Mouse (Mus musculus) T-cell, adult 2 months (primary cell): ENCODE results near the gene Fam111a.

Experiments used
- DNase-seq: peaks from one replicate; pipeline ENCODE4 v3.0.0; 2022; ENCODE audit warnings: low spot score

Gene Fam111a

GRCm38 (mm10) chr19:12564197-12564596 is 18.7 kb downstream of the Fam111a start:
- no peak for DNase-seq

DNA sequence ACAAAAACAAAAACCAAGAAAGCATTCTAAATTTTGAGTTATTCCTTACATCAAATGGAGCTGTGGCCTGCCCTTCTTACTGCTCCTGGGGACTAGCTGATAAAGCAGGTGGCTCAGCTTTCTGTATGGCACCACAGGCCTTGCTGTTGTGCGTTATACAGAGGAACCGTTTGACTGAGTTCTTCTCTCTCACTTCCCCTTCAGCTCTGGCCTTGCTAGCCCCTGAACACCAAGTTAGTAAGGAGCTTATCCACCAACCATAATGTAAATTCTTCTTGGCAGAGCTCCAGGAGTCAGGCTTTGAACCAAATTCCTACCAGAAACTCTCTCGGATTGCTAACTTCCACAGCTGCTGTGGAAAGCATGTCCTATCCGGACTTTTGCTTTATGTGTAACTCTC is 21.5 kb downstream of the Fam111a start:
- DNase-seq = no peak

DNA sequence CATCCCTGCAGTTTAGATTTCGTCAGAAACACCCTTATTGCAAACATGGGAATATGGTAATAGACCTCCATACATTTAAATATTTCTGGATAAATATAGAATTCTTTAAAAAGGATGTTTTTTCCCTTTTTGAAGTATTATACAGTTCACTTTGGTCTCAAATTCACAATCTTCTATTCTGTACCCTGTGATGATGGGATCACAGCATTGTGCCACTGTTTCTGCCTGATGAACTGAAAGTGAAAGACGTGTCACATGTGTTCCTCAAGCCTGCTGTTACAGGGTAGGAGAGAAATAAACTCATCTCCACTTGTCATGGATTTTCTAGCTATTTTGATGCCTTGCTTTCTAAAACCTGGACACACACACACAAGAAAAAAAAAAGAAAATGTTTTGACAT is 25.3 kb downstream of the Fam111a start:
- no peak for DNase-seq

DNA sequence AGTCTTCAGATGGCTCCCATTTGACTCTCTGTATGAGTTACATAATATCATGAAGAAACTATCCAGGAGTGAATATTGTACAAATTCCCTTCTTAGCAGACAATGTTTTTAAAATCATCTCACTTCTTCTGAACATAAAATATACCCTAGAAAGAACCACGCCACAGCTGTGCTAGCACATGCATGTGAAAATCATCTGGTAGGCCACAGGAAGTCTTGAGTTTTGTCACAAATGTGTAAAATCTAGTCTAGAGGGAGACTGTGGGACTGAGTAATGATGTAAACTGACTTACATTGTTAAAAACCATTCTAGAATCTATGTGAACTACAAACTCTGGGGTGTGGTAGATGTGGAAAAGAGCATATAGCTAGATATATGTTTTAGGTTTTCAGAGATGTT is 26.1 kb downstream of the Fam111a start:
- DNase-seq = no peak

GRCm38 (mm10) chr19:12572614-12573265 is 27.2 kb downstream of the Fam111a start:
- no peak for DNase-seq

DNA sequence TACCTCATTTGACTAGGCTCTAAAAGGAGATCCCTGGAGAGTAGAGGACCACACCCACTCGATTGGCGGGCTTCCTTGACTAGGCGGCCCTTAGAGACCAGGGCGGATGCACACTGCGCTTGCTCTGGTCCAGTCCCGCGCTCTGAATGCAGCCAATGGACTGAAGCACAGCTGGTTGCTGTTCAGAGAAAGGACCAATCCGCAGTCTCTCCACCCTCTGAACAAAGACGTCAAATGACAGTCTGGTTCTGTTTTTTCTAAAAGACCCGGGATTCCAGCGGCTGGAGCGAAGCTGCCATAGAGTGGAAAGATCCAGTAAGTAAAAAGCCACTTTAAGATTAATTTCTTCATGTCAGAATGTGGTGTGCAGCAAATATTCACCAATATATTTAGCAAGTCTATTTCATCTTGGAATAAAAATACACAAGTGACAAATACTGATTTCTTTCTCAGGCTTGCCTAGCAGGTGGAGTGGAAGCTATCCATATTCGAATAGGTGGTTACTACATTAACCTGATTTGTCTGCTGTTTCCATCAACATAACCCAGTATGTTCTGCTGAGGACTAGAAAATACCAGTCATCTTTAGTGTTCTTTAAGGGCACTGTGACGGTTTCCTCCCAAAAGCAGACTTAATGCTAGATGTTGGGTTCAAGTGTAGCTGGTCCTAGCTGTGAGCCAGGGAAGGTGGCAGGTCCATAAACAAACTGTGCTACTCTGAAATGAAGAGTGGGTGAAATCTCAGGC is 27.9 kb downstream of the Fam111a start:
- DNase-seq = peak; percentile 83

DNA sequence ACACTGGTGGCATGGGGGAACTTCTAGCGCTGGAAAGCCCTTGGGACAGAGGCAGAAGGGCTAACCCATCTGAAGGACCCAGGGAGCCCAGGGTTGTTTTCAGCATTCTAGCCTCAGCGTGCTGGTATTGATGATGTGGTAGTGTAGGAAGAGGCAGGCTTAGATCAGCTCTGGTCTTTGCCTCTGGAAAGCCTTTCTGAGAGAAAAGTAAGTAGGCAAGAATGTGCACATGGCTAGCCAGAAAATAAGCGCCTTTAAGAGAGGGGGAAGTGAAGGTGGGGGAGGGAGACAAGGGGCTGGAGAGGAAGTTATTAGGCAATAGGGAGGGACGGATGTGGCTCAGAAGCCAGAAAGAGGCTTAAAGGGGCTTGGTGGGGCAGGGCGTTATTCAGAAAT is 28.5 kb downstream of the Fam111a start:
- peak; percentile 26 for DNase-seq

DNA sequence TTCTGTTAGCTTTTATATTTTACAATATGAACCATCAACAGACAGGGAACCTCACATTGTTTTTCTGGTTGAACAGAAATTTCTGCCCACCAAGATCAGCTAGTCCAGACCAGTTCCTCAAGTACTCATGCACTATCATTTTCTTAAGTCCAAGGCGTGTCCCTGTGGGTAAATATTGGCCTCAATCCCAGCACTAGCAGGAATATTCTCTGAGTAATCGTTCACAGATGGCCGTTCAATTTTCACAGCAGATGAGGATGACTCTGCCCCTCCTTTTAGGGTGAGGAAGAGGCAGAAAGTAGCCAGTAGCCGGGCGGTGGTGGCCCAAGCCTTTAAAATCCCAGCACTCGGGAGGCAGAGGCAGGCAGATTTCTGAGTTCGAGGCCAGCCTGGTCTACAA is 29.6 kb downstream of the Fam111a start:
- no peak for DNase-seq

DNA sequence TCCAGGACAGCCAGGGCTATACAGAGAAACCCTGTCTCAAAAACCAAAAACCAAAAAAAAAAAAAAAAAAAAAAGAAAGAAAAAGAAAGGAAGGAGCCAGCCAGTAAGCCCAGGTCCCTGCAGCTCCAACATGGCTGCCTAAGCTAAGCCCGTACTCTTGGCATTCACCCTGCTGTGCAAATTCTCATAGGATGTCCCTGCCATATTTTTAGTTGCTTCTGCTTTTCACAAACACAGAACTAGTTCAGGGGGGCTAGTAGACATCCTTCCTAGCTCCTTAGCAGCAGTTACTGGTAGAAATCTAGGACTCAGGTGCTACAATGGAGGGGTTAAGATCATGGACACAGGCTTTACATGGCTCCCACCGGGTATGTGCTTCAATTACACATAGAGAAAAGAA is 30.0 kb downstream of the Fam111a start:
- DNase-seq = no peak

DNA sequence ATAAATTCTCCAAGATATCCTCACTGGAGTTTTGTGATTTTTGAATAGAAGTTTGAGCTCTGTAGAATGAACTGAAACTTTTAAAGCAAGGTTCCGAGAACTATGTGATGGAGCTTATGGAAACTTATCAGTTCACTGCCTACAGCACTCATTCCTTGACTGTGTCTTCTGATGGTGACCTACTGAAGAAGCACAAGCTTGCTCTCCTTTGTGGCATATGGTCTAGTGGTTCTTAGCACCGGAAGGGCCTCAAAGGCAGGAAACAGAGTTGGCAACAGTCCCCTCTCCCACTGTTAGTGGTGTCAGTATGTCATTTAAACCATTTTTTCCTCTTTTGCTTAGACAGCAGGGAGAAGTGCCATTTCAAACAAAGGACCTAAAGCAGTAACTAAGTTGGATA is 31.1 kb downstream of the Fam111a start:
- DNase-seq = no peak

GRCm38 (mm10) chr19:12585310-12585709 is 39.8 kb downstream of the Fam111a start:
- DNase-seq = no peak

DNA sequence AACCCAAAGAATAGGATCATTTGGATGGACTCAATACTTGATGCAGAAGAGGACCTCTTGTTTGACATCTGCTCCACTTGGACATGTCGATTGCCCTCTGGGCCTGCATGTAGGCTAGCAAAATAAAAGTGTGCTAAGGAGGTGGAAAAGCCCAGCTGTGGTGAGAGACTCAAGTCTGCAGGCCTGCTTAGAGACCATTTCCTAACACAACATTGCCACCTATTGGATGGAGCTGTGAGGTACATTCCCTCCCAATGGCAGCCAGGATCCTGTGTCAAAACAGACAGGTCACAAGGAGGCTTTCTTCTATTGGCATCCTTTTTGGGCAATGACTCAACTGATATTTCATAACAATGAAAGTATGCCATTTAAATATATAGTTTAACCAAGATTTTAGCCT is 46.4 kb downstream of the Fam111a start:
- peak; percentile 75 for DNase-seq

GRCm38 (mm10) chr19:12595135-12595529 is 49.6 kb downstream of the Fam111a start:
- DNase-seq = no peak

GRCm38 (mm10) chr19:12595530-12596289 is 50.2 kb downstream of the Fam111a start:
- peak; percentile 40 for DNase-seq

GRCm38 (mm10) chr19:12596290-12597072 is 50.9 kb downstream of the Fam111a start:
- DNase-seq = no peak

GRCm38 (mm10) chr19:12597073-12597405 is 51.5 kb downstream of the Fam111a start:
- no peak for DNase-seq

DNA sequence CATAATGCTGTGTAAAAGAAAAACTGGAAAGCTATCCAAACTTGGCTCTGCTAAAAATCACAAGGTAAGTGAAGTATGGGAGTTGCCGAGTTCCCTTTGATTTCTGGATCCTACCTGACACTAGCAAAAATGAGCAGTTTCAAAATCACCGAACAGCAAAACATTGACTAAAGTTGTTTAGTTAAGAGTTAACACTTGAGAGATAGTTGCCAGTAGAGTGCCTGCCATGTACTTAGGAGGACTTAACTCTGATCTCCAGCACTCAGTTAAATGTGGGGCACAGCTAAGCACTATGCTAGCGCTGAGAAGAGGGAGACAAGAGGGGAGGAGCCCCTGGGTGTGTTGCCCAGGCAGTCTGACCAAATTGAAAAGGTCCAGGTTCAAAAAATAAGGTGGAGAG is 53.1 kb downstream of the Fam111a start:
- DNase-seq = no peak

DNA sequence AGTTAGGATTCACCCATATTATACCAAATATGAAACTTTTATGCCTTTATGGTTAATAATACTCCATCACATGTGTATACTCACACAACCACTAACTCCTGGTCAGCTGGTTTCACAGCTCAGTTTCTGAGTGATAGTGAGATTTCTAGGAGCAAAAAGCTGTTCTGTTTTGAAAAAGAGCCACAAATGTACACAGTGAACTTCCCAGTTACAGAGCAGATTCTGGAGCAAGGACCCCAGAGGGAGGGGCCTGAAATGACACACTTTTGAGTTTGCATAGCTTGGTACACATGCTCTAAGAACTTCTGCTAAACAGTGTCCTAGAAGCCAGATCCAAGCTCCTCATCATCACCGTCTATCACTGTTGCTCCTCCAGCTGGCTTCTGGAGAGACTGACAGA is 54.1 kb downstream of the Fam111a start, which contains the start of gene Gm4952:
Gene Gm4952, plus strand, starts transcription at position 301 of the 400 bp plus-strand sequence.
- DNase-seq = no peak

DNA sequence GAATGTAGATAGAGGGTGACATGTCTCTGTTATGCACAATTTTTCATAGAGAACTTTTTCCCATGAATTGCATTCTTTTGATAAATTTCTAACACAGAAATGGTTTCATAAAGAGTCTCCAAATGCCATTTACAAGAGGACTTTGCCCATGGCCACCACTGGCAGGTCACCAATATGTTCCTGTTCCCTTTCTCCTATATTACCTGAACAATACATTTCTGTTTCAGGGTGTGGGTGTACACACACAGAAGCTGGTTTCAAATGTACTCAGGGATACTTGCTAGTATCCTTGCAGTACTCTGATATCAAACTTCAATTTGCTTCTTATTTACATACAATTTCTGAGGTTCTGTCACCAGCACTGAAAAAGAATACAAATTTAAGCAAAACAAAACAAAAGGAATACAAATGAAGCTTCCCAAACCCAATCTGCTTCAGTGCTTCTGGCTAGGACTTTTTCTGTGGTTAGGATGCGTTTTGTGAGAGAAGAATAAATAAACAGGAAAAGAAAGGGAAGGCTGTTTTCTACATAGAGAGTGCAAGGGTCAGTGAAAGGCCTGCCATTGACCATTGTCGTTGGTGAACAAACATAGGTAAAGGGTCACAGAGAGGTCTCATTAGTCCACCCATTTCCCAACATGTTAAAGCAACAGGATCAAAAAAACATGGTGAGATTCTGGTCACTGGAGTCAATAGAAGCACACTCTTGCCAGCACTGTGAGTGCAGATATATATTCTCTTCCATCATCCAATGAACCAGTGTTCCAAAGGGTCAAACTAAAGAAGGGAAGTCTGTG is 55.3 kb downstream of the Fam111a start:
- no peak for DNase-seq

DNA sequence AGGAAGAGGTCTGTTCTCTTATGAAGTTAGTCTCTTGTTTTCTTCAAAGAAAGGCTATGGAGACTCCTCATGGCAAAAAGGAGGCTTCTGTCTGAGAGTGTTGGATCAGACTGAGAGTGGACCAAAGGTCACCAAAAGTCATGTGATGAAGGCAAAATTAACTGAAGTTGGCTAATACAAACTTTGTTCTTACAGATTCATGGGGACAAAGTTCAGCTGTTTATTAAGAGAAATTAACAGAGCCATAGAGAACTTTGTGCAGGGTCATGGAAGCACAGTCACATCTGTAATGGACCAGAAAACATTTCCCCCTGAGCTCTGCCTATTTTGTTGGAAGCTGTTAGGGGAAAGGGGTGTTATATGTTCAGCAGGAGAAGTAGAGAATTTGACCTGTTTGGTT is 62.8 kb downstream of the Fam111a start:
- no peak for DNase-seq

- no peak for DNase-seq
Measured at GRCm38 (mm10) chr19:12613646-12614045, 68.1 kb downstream of the Fam111a start.

GRCm38 (mm10) chr19:12633176-12633575 is 87.6 kb downstream of the Fam111a start, which contains the start of gene Glyat:
Gene Glyat, plus strand, starts transcription at chr19:12633308.
- no peak for DNase-seq
